Mouse (Mus musculus) skeletal muscle tissue, adult 2 months (tissue): Measurements from ENCODE around the gene Vwa5b2.

Experiments
- DNase-seq: peaks from one replicate; pipeline ENCODE4 v3.0.0-alpha.2; 2012; ENCODE audit warnings: low read depth, low spot score

Vwa5b2 gene

GRCm38 (mm10) chr16:20610501-20611356 lies 21.5 kb downstream of the Vwa5b2 start:
- DNase-seq, result peak; percentile 53

GRCm38 (mm10) chr16:20611357-20612227 lies 22.3 kb downstream of the Vwa5b2 start, which contains the start of the genes Eef1akmt4, Gm49333 and Alg3:
TSS of gene Eef1akmt4 (plus strand) at chr16:20611593.
TSS of gene Gm49333 (plus strand) at chr16:20611610.
TSS of gene Alg3 (minus strand) at chr16:20611735.
- peak; percentile 89 for DNase-seq

- DNase-seq, result no peak
These were observed 30.5 kb downstream of the Vwa5b2 start for GRCm38 (mm10) chr16:20619541-20620398.

GRCm38 (mm10) chr16:20620399-20620735 lies 31.1 kb downstream of the Vwa5b2 start:
- no peak for DNase-seq

- DNase-seq, result no peak
These were observed 31.5 kb downstream of the Vwa5b2 start for GRCm38 (mm10) chr16:20620751-20621190.

GRCm38 (mm10) chr16:20621191-20621990 lies 32.1 kb downstream of the Vwa5b2 start, which contains the start of gene Camk2n2:
TSS of gene Camk2n2 (minus strand) at chr16:20621287.
- DNase-seq, result no peak

GRCm38 (mm10) chr16:20621991-20622685 lies 32.9 kb downstream of the Vwa5b2 start:
- peak; percentile 24 for DNase-seq

GRCm38 (mm10) chr16:20623211-20623610 lies 33.9 kb downstream of the Vwa5b2 start:
- no peak for DNase-seq

- DNase-seq, result no peak
These were observed 39.7 kb downstream of the Vwa5b2 start for GRCm38 (mm10) chr16:20628871-20629391.

GRCm38 (mm10) chr16:20629731-20630634 lies 40.7 kb downstream of the Vwa5b2 start, which contains the start of gene Ece2:
TSS of gene Ece2 (plus strand) at chr16:20629828.
- DNase-seq, result no peak

GRCm38 (mm10) chr16:20637410-20637809 lies 48.1 kb downstream of the Vwa5b2 start:
- DNase-seq, result no peak

GRCm38 (mm10) chr16:20638367-20638766 lies 49.1 kb downstream of the Vwa5b2 start:
- DNase-seq, result no peak

GRCm38 (mm10) chr16:20642161-20642560 lies 52.9 kb downstream of the Vwa5b2 start:
- no peak for DNase-seq

GRCm38 (mm10) chr16:20643911-20644310 lies 54.6 kb downstream of the Vwa5b2 start:
- DNase-seq, result no peak

GRCm38 (mm10) chr16:20651076-20651946 lies 62.0 kb downstream of the Vwa5b2 start, which contains the start of gene Psmd2:
TSS of gene Psmd2 (plus strand) at chr16:20651652.
- DNase-seq, result peak; percentile 92

GRCm38 (mm10) chr16:20651947-20652310 lies 62.7 kb downstream of the Vwa5b2 start:
- no peak for DNase-seq

GRCm38 (mm10) chr16:20653315-20653714 lies 64.0 kb downstream of the Vwa5b2 start:
- no peak for DNase-seq
